Mouse (Mus musculus): ENCODE measurements around the gene Gm49322. TPM values are rescaled to one million over a fixed set of nuclear protein-coding genes. Genes with fewer than 3 reads are reported as not detected.
A peak's percentile ranks its signal among the peaks of the same experiment; 100 is the strongest.
"Not testable (repeated sequence)": the region's sequence is repeated elsewhere in the genome, so short reads cannot be mapped to it uniquely, and the experiment has no call there.

The Gm49322 gene
- polyA plus RNA-seq, 1 experiment from 2014 or later, result 2.5 TPM

DNA sequence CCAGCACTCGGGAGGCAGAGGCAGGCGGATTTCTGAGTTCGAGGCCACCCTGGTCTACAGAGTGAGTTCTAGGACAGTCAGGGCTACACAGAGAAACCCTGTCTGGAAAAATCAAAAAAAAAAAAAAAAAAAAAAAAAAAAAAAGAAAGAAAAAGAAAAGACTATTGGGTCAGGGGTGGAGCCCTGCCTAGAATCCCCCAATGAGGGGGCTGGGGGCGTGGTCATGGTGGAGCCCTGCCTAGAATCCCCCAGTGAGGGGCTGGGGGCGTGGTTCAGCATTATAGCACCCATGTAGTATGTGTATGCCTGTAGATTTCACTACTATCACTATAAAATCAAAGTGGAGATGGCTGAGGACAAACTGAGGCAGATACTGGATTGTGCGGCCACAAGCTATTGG is 44.1 kb downstream of the Gm49322 start:
- H3K9me3 ChIP-seq (ENCODE audit: control insufficient read depth, low read length); ATAC-seq (ENCODE audit: low FRiP score, low TSS enrichment); H3K27me3 ChIP-seq (ENCODE audit: control insufficient read depth, insufficient read depth, low read length); H3K27ac ChIP-seq (replicated peaks; ENCODE audit: low read depth, low read length); H3K4me2 ChIP-seq (ENCODE audit: low read length); H3K4me1 ChIP-seq (ENCODE audit: control insufficient read depth, insufficient read depth, low read length); DNase-seq; H3K4me3 ChIP-seq (replicated peaks; ENCODE audit: low read depth, low read length); H3K9ac ChIP-seq (replicated peaks; ENCODE audit: low read length): not testable (repeated sequence)
- peaks cover 41% of the 10 kb centered on the region for H3K36me3 ChIP-seq (ENCODE audit: control insufficient read depth, insufficient read depth, low read length)
- WGBS, result 94% methylated on average over 6 of the region's 6 CpGs

DNA sequence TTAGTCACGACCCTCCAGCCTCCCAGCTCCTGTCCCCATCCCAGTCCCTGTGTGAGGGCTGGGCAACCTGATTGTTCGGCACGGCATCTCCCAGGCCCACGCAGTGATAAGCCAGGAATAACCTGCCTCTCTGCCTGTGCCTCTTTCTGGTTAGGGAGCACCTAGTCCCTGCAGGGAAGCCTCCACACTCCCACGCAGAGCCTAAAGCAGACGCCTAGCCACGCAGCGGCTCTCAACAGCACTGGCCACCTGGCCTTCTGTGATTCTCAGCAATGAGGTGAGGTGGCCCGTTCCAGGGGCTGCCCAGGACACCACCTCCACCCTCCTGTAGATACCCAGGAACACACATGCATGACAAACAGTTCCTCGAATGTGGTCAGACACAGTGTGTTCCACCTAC is 44.6 kb downstream of the Gm49322 start:
- Histone ChIP-seq H3K4me1 (ENCODE audit: control insufficient read depth, insufficient read depth, low read length) (peaks cover 9% of the 10 kb centered on the region), H3K4me3 (replicated peaks; ENCODE audit: low read depth, low read length) (no peak overlapping the region)

DNA sequence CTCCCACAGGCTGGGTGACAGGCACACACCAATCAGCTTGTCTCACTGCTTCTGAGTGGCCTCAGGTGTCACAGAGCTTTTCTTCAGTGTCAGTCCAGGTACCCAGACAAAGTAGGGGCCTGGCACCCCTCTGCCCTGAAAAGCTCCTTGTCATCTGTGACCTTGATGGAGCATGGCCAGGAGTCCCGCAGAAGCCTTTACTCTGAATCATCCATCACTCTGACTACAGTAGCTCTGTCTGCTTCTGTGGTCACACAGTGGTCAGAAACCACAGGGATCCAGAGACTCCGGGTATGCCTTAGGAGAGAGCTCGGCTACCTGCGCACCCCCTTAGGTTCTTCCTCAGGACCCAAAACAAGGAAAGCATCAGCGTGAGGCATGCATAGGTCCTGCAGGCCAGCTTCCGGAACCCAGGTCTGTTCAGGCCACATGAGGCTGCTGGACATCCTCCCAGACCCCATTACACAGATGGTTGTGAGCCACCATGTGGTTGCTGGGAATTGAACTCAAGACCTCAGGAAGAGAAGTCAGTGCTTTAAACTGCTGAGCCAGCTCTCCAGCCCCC is 47.4 kb downstream of the Gm49322 start:
- no peak overlapping the region for H3K4me3 ChIP-seq (replicated peaks; ENCODE audit: low read depth, low read length)
- H3K4me2 ChIP-seq (ENCODE audit: low read length), result no peak overlapping the region
- H3K27me3 ChIP-seq (ENCODE audit: control insufficient read depth, insufficient read depth, low read length), result no peaks in the 10 kb centered on the region
- no peak overlapping the region for H3K27ac ChIP-seq (replicated peaks; ENCODE audit: low read depth, low read length)
- DNase-seq (no peak), ATAC-seq (ENCODE audit: low FRiP score, low TSS enrichment) (no peak)
- no peak overlapping the region for H3K9ac ChIP-seq (replicated peaks; ENCODE audit: low read length)
- 95% methylated on average over 6 of the region's 6 CpGs for WGBS
- H3K4me1 ChIP-seq (ENCODE audit: control insufficient read depth, insufficient read depth, low read length), result peaks cover 16% of the 10 kb centered on the region
- no peaks in the 10 kb centered on the region for H3K9me3 ChIP-seq (ENCODE audit: control insufficient read depth, low read length)
- H3K36me3 ChIP-seq (ENCODE audit: control insufficient read depth, insufficient read depth, low read length), result peaks cover 11% of the 10 kb centered on the region

More for the DNA sequence above, 44.6 kb downstream of the Gm49322 start:
- Histone ChIP-seq H3K4me2 (ENCODE audit: low read length) (no peak overlapping the region), H3K9ac (replicated peaks; ENCODE audit: low read length) (no peak overlapping the region), H3K27ac (replicated peaks; ENCODE audit: low read depth, low read length) (no peak overlapping the region), H3K36me3 (ENCODE audit: control insufficient read depth, insufficient read depth, low read length) (peaks cover 36% of the 10 kb centered on the region), H3K9me3 (ENCODE audit: control insufficient read depth, low read length) (no peaks in the 10 kb centered on the region), H3K27me3 (ENCODE audit: control insufficient read depth, insufficient read depth, low read length) (no peaks in the 10 kb centered on the region)
- ATAC-seq (ENCODE audit: low FRiP score, low TSS enrichment) (no peak), DNase-seq (no peak)
- 95% methylated on average over 10 of the region's 10 CpGs for WGBS

DNA sequence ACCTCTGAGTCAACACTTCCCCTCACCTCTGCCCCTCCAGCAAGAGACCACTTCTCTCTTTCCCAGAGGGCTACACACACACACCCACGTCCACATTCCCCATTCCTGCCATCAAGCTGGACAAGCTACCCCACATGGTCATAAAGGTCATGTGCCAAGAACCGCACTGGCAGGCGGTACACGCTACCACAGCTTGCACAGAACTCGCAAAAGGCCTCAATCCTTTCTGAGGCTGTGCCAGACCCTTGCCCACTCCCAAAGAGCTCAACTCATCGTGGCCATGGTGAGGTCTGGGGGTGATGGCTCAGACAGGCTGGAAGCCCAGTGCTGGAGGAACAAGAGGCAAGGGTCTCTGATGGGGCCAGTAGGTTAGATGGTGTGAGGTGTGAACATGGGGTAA is 49.0 kb downstream of the Gm49322 start:
- peak overlapping the region; percentile 85; the same call in 1 of the 2 replicates for H3K4me3 ChIP-seq (replicated peaks; ENCODE audit: low read depth, low read length)
- DNase-seq (no peak), ATAC-seq (ENCODE audit: low FRiP score, low TSS enrichment) (no peak)
- peak overlapping the region; percentile 88 for H3K4me2 ChIP-seq (ENCODE audit: low read length)
- peak overlapping the region; percentile 97 for H3K9ac ChIP-seq (replicated peaks; ENCODE audit: low read length)
- 0 out of 2 replicates have a peak, but pooled peaks cover 4% of the 10 kb centered on the region for H3K36me3 ChIP-seq (ENCODE audit: control insufficient read depth, insufficient read depth, low read length)
- H3K4me1 ChIP-seq (ENCODE audit: control insufficient read depth, insufficient read depth, low read length), result peaks cover 20% of the 10 kb centered on the region
- no peaks in the 10 kb centered on the region for H3K27me3 ChIP-seq (ENCODE audit: control insufficient read depth, insufficient read depth, low read length)
- 91% methylated on average over 6 of the region's 6 CpGs for WGBS
- no peaks in the 10 kb centered on the region for H3K9me3 ChIP-seq (ENCODE audit: control insufficient read depth, low read length)
- no peak overlapping the region for H3K27ac ChIP-seq (replicated peaks; ENCODE audit: low read depth, low read length)

DNA sequence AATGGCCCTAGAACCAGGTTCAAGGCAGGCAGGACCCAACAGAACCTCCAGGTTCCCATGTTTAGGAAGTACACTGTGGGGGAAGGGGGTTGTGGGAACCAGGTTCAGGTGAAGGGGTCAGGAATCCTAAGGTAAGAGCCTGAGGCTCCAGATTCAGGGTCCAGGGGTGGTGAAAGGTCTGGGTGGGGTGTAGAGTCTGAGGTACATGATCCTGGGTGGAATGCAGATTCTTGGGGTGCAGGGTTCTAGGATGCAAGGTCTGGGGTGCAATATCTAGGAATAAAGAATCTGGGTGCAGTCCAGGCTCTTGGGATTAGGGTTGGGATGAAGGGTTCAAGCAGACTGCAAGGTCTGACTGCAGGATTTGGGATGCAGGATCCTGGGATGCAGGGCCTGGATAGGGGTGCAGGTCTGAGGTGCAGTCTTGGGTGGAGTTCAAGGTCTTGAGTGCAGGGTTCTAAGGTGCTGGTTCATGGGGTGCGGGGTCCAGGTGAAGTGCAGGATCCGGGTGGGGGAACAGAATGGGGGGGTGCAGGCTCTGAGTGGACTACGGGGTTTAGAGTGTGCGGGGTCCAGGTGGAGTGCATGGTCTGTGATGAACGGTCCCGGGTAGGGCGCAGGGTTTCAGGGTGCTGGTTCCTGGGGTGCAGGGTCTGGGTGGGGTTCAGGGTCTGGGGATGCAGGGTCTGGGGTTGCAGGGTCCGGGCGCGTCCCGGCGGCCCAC is 49.7 kb downstream of the Gm49322 start:
- H3K4me2 ChIP-seq (ENCODE audit: low read length), result peak overlapping the region; percentile 88
- WGBS, result 6% methylated on average over 12 of the region's 12 CpGs
- H3K27ac ChIP-seq (replicated peaks; ENCODE audit: low read depth, low read length), result peak overlapping the region; percentile 88
- H3K4me1 ChIP-seq (ENCODE audit: control insufficient read depth, insufficient read depth, low read length), result peaks cover 20% of the 10 kb centered on the region
- H3K36me3 ChIP-seq (ENCODE audit: control insufficient read depth, insufficient read depth, low read length), result 0 out of 2 replicates have a peak, but pooled peaks cover under 1% of the 10 kb centered on the region
- H3K27me3 ChIP-seq (ENCODE audit: control insufficient read depth, insufficient read depth, low read length), result no peaks in the 10 kb centered on the region
- peak overlapping the region; percentile 97 for H3K9ac ChIP-seq (replicated peaks; ENCODE audit: low read length)
- ATAC-seq (ENCODE audit: low FRiP score, low TSS enrichment) (peak; percentile 48; the same call in 1 of the 2 replicates), DNase-seq (no peak)
- H3K4me3 ChIP-seq (replicated peaks; ENCODE audit: low read depth, low read length), result peak overlapping the region; percentile 85
- H3K9me3 ChIP-seq (ENCODE audit: control insufficient read depth, low read length), result no peaks in the 10 kb centered on the region

DNA sequence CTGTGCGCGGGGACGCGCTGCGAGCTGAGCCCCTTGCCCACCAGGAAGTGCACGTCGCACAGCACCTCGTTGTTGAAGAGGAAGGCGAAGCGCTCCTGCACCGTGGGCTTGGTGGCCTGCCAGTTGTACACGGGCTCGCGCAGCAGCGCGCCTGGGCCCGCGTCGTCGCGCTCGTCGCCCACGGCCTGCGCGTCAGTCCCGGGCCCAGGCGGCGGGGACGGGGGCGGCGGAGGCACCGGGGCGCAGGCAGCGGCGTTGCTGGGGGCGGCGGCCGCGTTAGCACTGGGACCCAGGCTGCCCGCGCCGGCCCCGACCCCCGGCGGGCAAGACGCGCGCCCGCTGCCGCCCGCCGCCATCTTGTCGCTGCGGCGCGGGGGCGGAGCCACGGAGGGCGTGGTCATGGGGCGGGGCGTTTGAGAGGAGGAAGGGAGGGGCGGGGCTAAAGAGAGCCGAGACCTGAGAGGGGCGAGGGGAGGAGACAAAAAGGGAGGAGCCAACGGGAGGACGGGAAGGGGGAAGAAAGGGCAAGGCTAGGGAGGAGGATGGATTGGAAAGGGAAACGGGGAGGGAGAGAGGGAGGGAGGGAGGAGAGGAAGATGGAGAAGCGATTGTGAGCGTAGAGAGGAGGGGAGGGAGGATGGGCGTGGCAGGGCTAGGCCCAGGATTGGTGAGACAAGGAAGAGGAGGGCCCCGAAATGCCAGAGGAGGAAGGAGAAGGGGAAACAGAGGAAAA is 50.5 kb downstream of the Gm49322 start:
- ATAC-seq (ENCODE audit: low FRiP score, low TSS enrichment) (peak; percentile 89), DNase-seq (peak; percentile 99)
- H3K27me3 ChIP-seq (ENCODE audit: control insufficient read depth, insufficient read depth, low read length), result no peaks in the 10 kb centered on the region
- H3K36me3 ChIP-seq (ENCODE audit: control insufficient read depth, insufficient read depth, low read length), result no peaks in the 10 kb centered on the region
- no peaks in the 10 kb centered on the region for H3K9me3 ChIP-seq (ENCODE audit: control insufficient read depth, low read length)
- H3K4me1 ChIP-seq (ENCODE audit: control insufficient read depth, insufficient read depth, low read length), result peaks cover 20% of the 10 kb centered on the region
- peak overlapping the region; percentile 88 for H3K27ac ChIP-seq (replicated peaks; ENCODE audit: low read depth, low read length)
- H3K4me3 ChIP-seq (replicated peaks; ENCODE audit: low read depth, low read length), result peak overlapping the region; percentile 85
- WGBS, result 2% methylated on average over 68 of the region's 72 CpGs
- H3K4me2 ChIP-seq (ENCODE audit: low read length), result peak overlapping the region; percentile 88
- H3K9ac ChIP-seq (replicated peaks; ENCODE audit: low read length), result peak overlapping the region; percentile 97

DNA sequence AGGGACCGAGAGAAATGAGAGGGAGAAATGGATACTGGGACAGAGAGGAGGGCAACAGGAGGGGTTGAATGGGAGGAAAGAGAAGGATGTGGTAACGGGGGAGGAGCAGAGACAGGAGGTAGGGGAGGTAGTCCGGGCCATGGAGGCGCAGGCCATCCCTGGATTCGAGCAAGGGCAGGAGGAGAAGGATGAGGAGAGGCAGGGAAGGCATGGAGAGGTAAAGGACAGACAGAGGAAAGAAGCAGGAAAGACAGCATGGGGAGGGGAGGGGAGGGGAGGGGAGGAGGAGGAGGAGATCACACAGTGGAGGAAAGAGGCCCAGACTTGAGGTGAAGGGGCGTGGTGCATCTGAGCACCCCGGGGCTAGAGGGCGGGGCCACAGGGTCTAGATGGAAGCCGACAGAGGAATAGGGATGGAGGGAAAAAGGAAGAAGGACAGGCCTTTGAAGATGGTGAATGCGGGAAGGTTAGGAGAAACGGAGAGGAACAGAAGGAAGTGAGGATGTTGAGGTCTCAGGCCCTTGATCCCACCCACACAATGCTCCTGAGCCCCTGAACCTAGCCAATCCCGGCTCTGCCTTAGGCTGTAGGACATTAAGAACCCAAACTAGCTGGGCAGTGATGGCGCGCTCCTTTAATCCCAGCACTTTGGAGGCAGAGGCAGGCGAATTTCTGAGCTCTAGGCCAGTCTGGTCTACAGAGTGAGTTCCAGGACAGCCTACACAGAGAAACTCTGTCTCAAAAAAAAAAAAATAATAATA is 51.2 kb downstream of the Gm49322 start, which contains the start of gene Btbd2:
Gene Btbd2, minus strand, starts transcription at position 209 of the 761 bp plus-strand sequence.
- Histone ChIP-seq H3K4me2 (ENCODE audit: low read length) (peak within 1 kb of the TSS; percentile 88), H3K9me3 (ENCODE audit: control insufficient read depth, low read length) (no peaks in the 10 kb centered on the region), H3K4me3 (replicated peaks; ENCODE audit: low read depth, low read length) (peak within 1 kb of the TSS; percentile 85), H3K27ac (replicated peaks; ENCODE audit: low read depth, low read length) (peak within 1 kb of the TSS; percentile 88), H3K9ac (replicated peaks; ENCODE audit: low read length) (peak within 1 kb of the TSS; percentile 97), H3K36me3 (ENCODE audit: control insufficient read depth, insufficient read depth, low read length) (no peaks in the 10 kb centered on the region), H3K4me1 (ENCODE audit: control insufficient read depth, insufficient read depth, low read length) (peaks cover 20% of the 10 kb centered on the region), H3K27me3 (ENCODE audit: control insufficient read depth, insufficient read depth, low read length) (no peaks in the 10 kb centered on the region)
- ATAC-seq (ENCODE audit: low FRiP score, low TSS enrichment), result no peak; the same call in 1 of the 2 replicates
- peak; percentile 31 for DNase-seq
- WGBS, result 20% methylated on average over 15 of the region's 15 CpGs

DNA sequence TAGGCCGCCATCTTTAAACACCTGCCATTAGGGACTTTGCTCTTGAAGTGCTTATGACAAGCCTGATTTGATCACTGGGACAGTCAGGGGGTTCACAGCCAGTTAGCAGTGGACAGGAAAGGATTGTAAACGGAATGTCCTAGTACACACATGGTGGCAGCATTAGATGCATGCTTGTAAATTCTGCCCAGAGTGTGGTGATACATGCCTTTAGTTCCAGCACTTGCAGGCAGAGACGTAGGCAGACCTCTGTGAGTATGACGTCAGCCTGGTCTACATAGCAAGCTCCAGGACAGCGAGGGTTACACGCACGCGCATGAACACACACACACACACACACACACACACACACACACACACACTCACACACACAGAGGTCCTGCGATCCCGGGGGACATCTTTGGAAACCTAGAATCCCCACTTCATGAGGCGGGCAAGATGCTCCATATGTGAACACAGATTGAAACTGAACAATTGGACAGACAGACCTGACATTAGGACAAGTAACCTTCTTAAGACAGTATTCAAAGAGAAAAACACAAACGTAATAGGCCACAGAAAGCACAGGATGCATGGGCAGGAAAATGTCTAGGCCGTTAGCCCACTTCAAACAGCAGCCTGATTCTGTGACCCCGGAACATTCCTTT is 52.5 kb downstream of the Gm49322 start:
- H3K9me3 ChIP-seq (ENCODE audit: control insufficient read depth, low read length), result no peaks in the 10 kb centered on the region
- 91% methylated on average over 14 of the region's 14 CpGs for WGBS
- H3K4me3 ChIP-seq (replicated peaks; ENCODE audit: low read depth, low read length), result no peak overlapping the region
- H3K36me3 ChIP-seq (ENCODE audit: control insufficient read depth, insufficient read depth, low read length), result no peaks in the 10 kb centered on the region
- H3K27ac ChIP-seq (replicated peaks; ENCODE audit: low read depth, low read length), result no peak overlapping the region
- no peaks in the 10 kb centered on the region for H3K27me3 ChIP-seq (ENCODE audit: control insufficient read depth, insufficient read depth, low read length)
- no peak for DNase-seq
- no peak overlapping the region for H3K4me2 ChIP-seq (ENCODE audit: low read length)
- H3K4me1 ChIP-seq (ENCODE audit: control insufficient read depth, insufficient read depth, low read length), result peaks cover 20% of the 10 kb centered on the region
- H3K9ac ChIP-seq (replicated peaks; ENCODE audit: low read length), result no peak overlapping the region
- no peak for ATAC-seq (ENCODE audit: low FRiP score, low TSS enrichment)

Measured in midbrain, embryonic 14.5 days (tissue).